Mouse (Mus musculus): ENCODE data around the gene Cbfa2t3.

DNA sequence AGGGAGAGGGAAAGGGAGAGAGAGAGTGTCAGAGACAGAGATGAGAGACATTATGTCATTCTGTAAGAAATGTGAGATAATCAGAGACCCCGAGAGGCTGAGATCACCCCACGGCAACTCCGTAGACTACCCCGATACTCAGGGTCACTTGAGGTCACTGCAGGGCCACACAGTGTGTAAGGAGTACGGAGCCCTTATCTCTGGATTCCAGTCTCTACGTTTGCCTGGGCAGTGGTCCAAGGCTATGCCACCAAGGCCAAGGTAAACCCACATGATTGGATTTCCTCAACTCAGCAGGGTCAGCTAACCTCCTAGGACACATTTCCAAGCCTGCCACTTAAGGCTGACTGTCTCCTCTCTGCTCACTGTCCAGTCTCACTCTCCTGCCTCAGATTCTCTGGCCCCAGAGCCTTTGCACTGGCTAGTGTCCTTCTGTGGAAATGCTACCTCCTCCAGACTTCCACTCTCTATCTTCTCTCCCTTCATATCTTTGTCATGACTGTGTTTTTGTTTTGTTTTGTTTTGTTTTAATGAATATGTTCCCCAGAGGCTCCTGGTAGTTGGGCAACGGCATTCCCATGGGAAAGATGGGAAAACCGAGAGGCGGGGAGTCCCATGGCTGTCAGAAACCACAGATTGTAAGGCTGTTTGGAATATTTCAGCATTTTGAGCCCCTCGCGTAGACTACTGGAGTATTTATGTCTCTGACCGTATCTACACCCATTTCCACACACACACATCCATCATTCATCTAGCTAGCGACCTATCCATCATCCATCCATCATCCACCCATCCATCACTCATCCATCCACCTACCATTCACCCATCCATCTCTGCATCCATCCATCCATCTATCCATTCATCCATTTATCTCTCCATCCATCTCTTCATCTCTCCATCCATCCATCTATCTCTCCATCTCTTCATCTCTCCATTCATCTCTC lies 42.6 kb downstream of the Cbfa2t3 start:
- no peak; the same call in 1 of the 2 replicates for TF ChIP-seq MAX (IDR thresholded peaks at IDR 0.05; ENCODE audit: low read length)
- no peak for TF ChIP-seq MAFK (IDR thresholded peaks at IDR 0.05; ENCODE audit: borderline replicate concordance, low read depth, low read length)
- no peak; a peak in 1 of 6 replicates for TF ChIP-seq CTCF (IDR thresholded peaks at IDR 0.05 in 2 of 3, conservative IDR thresholded peaks at IDR 0.05 in 1 of 3; ENCODE audit: control insufficient read depth in 1 of 3, insufficient read depth in 1 of 3, low read depth in 2 of 3, low read length in 3 of 3, poor library complexity in 1 of 3, severe bottlenecking in 1 of 3)

All from MEL (cell line).